Mouse (Mus musculus): ENCODE results near the gene Sel1l3.

The Sel1l3 gene

GRCm38 (mm10) chr5:53213711-53214352 lies at the start of gene Sel1l3:
Gene Sel1l3 (minus strand): TSS chr5:53213927.
- no peak for DNase-seq (ENCODE audit: low read depth)

- DNase-seq (ENCODE audit: low read depth): no peak
These were observed 48.3 kb upstream of the Sel1l3 start for GRCm38 (mm10) chr5:53261999-53262398.

GRCm38 (mm10) chr5:53259894-53260293 lies 46.2 kb upstream of the Sel1l3 start:
- DNase-seq (ENCODE audit: low read depth): no peak

- peak; percentile 21 for DNase-seq (ENCODE audit: low read depth)
These were observed 44.5 kb upstream of the Sel1l3 start for GRCm38 (mm10) chr5:53258038-53258786.

DNA sequence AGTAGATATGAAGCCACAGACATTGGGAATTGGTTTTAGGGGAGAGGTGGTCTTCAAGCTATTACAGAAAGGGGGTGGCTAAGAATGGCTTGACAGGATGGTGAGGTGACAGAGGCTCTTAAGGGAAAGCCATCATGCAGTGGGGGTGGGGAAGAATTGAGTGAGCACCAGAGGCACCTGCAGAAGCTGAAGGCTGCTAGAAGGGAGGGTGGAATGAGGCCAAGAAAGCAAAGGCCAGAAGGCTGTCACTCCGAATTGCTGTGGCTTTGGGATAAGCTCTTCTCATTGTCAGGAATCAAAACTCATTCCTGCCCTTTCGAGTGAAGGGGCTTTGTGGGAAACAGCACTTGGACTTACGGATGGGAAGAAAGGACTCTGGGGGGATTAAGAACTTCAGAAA lies 41.1 kb upstream of the Sel1l3 start:
- no peak for DNase-seq (ENCODE audit: low read depth)

DNA sequence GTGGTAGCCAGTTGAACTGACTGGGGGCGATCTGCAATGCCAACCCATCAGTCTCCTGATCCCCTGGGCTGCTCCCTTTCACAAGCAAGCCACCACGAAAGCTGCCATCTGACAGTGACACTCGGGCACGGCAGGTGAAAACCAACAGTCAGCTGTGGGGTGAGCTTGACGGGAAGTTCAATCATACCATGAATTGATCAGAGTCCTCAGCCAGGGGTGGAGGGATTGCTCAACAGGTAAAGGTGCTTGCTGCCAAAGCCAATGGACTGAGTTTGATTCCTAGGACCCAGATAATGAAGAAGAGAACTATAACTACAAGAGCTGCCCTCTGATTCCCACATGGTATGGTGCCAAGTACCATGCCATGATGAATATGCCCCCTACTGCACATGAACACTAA lies 40.4 kb upstream of the Sel1l3 start:
- DNase-seq (ENCODE audit: low read depth): no peak

DNA sequence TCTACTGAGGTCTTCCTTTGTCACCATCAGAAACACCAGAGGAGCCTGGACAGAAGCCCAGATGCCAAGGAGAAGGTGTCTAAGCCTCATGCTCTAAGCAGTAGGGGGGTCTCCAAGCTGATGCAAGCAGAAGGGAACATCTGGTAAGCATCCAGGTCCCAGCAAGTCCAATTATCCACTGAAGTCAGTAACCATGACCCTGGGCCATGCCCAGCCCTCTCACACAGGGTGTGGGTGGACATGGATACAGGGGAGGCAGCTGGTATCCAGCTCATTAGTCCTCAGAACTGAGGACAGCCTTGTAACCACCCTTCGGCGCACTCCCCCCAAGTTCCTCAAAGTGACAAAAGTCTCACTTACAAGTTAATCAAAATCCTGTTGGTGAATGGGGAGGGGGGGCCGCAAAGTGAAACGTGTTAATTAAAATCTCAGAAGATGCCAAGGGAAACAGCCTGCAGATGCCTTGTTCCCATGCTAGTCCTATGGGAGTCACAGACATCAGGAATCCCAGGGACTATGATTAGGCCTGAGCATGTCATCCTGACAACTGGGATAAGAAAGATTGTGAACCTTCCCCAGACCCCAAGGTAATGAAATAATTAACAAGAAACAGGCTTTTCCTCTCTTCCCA lies 35.8 kb upstream of the Sel1l3 start:
- DNase-seq (ENCODE audit: low read depth): no peak

- DNase-seq (ENCODE audit: low read depth): no peak
These were observed 34.8 kb upstream of the Sel1l3 start for GRCm38 (mm10) chr5:53248499-53248898.

GRCm38 (mm10) chr5:53243933-53244332 lies 30.2 kb upstream of the Sel1l3 start:
- no peak for DNase-seq (ENCODE audit: low read depth)

GRCm38 (mm10) chr5:53242865-53243499 lies 29.3 kb upstream of the Sel1l3 start:
- no peak for DNase-seq (ENCODE audit: low read depth)

DNA sequence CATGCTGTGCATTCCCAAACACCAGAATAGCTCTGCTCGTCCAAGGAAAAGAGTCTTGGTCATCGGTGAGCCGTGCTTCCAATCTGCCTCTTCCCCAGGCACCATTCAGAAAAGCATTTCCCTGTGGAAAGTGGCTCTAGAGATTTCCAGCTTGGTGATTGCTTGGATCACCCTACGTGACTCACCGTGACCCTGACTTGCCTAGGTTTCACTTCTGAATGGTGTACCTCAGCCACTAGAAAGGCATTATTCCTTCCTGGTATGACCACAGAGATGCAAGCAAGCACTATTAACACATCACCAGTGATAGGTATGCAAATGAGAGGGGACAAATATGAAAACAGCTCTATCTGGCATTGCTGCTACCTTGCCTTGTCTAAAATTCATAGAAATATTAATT lies 28.2 kb upstream of the Sel1l3 start:
- no peak for DNase-seq (ENCODE audit: low read depth)

GRCm38 (mm10) chr5:53241109-53241508 lies 27.4 kb upstream of the Sel1l3 start:
- no peak for DNase-seq (ENCODE audit: low read depth)

DNA sequence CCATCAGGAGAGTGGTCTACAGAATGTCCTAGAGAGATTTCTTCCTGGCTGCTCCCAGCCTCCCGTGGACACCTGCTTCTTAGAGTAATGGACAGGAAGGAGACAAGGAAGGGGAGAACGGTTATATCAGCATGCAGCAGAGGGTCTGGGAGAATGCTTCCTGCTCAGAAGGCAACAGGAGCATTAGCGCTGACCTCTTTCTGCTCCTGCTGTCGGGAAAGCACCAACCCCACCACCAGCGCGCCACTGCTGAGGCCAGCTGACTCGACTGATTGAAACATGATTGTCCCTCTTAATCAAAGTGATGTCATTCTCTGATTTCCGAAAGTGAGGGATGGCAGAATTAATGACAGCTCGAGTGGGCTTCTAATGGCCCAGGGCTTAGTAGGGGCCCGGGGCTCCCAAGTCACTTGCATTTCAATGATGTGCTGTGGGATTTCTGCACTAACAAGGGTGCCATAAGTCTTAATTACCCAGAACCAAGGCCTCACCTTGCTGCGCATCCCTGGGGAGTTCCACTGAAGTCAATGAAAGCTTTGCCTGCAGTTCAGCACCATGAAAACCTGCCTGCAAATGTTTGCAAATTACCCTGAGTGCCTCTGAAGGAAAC lies 26.2 kb upstream of the Sel1l3 start:
- DNase-seq (ENCODE audit: low read depth): no peak

DNA sequence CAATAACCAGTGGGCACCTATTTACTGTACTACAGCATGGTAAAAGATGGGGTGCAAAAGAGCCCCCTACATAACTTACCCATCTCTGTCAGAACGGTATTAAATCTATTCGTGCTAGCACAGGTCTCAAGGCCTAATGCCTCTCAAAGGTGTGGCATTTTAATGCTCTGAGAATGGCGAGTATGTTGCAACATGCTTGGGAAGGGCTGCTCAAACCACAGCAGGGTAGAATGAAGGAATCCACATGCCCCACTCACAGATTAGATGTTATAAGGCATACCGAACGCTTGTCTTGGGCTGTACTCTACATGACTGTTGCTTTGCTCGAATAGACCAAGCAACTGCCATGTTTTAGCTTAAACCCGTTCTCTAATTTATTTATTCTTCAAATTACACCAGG lies 25.5 kb upstream of the Sel1l3 start:
- no peak for DNase-seq (ENCODE audit: low read depth)

- no peak for DNase-seq (ENCODE audit: low read depth)
These were observed 25.0 kb upstream of the Sel1l3 start for GRCm38 (mm10) chr5:53238761-53239160.

- DNase-seq (ENCODE audit: low read depth): no peak
These were observed 23.0 kb upstream of the Sel1l3 start for GRCm38 (mm10) chr5:53236749-53237148.

- no peak for DNase-seq (ENCODE audit: low read depth)
These were observed 22.4 kb upstream of the Sel1l3 start for GRCm38 (mm10) chr5:53236136-53236535.

DNA sequence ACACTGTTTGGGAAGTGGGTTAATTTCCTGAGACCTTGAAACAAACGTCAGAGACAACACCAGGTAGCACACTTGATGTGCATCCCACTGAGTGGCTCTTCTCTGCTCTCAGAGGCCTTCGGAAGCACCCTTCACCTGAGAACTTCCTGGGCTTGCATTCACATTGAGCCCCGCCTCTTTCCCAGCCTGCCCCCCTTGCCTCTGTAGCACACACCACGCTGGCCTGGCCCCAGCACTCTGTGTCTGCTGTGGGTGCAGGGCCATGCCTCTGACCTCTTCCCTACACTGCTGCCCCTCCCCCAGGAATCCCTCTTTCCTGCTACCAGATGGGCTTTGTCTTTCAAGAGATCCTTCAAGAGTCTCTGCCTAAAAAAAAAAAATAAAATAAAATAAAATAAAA lies 21.8 kb upstream of the Sel1l3 start:
- no peak for DNase-seq (ENCODE audit: low read depth)

GRCm38 (mm10) chr5:53230560-53230959 lies 16.8 kb upstream of the Sel1l3 start:
- no peak for DNase-seq (ENCODE audit: low read depth)

- DNase-seq (ENCODE audit: low read depth): no peak
These were observed 11.7 kb upstream of the Sel1l3 start for GRCm38 (mm10) chr5:53225434-53225833.

DNA sequence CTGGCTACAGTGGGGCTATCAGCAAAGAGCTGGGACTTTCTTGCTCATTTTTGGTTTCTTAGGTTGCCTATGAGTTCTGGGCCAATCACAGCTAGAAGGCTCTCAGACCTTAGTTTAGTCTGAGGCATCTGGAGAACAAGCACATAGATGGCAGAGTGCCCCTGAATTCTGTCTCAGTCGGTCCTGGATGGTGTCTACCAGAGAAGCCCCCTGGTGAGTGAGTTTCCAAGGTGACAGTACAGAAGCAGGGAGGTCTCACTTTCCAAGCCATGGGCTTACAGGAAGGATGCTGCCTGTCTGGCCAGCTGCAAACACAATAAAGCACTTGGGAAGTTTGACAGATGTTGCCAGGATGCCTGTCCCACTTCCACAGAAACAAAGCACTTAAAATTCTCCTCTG lies 1.1 kb upstream of the Sel1l3 start:
- no peak for DNase-seq (ENCODE audit: low read depth)

DNA sequence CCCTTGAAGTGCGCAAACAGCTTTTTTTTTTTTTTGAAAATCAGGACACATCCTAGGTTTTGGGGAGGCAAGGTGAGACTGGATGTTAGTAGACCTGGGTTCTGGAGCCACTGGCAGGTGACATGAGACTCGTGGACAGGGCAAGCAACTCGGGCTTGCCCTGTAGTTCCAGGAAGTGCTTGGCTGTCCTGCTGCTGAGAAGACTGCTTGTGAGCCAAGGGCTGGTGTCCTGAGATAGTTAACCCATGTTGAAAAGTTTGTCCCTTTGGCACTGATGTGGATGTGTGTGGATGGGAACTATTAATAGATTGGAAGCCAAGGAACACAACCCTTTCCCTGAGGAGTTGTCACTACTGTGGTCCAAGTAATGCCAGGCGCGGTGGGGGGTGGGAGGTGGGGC lies 635 bp upstream of the Sel1l3 start:
- DNase-seq (ENCODE audit: low read depth): no peak

Measured in induced T-regulatory cell, adult 2 months (primary cell).